Mouse (Mus musculus): Measurements from ENCODE around the gene Sema4b. TPM values are rescaled to one million over a fixed set of nuclear protein-coding genes. Genes with fewer than 3 reads are reported as not detected.

The Sema4b gene
- total and polyA plus RNA-seq, 2 experiments from 2014 or later: 11.7 to 17.5 TPM

GRCm38 (mm10) chr7:80246859-80247258 is 60.2 kb downstream of the Sema4b start:
- Histone ChIP-seq H3K9ac (replicated peaks; ENCODE audit: low read depth, low read length) (peak overlapping the region; percentile 65; the same call in 1 of the 2 replicates), H3K4me3 (ENCODE audit: low read depth, low read length) (peak overlapping the region; percentile 70), H3K27ac (ENCODE audit: low read depth) (peak overlapping the region; percentile 74), H3K36me3 (replicated peaks; ENCODE audit: control insufficient read depth, insufficient read depth, low read length) (no peaks in the 10 kb centered on the region), H3K4me1 (ENCODE audit: control insufficient read depth, insufficient read depth) (0 out of 2 replicates have a peak, but pooled peaks cover 3% of the 10 kb centered on the region), H3K27me3 (ENCODE audit: control insufficient read depth, insufficient read depth, low read length) (no peaks in the 10 kb centered on the region), H3K9me3 (replicated peaks; ENCODE audit: control insufficient read depth, low read length) (no peaks in the 10 kb centered on the region), H3K4me2 (ENCODE audit: low read depth, low read length) (peak overlapping the region; percentile 68)
- TF ChIP-seq CTCF (IDR thresholded peaks at IDR 0.05; ENCODE audit: low read depth) (no peak), EP300 (IDR thresholded peaks at IDR 0.05; ENCODE audit: low read depth) (no peak)
- 18% methylated on average over 7 of the region's 7 CpGs for WGBS
- no peak for ATAC-seq (ENCODE audit: insufficient read depth, low read depth)
- no peak for DNase-seq (ENCODE audit: low spot score)

- Histone ChIP-seq H3K4me3 (ENCODE audit: low read depth, low read length) (no peak overlapping the region), H3K9me3 (replicated peaks; ENCODE audit: control insufficient read depth, low read length) (no peaks in the 10 kb centered on the region), H3K36me3 (replicated peaks; ENCODE audit: control insufficient read depth, insufficient read depth, low read length) (no peaks in the 10 kb centered on the region), H3K4me1 (ENCODE audit: control insufficient read depth, insufficient read depth) (no peaks in the 10 kb centered on the region), H3K27ac (ENCODE audit: low read depth) (no peak overlapping the region), H3K27me3 (ENCODE audit: control insufficient read depth, insufficient read depth, low read length) (no peaks in the 10 kb centered on the region), H3K4me2 (ENCODE audit: low read depth, low read length) (no peak overlapping the region), H3K9ac (replicated peaks; ENCODE audit: low read depth, low read length) (no peak overlapping the region)
- no peak for ATAC-seq (ENCODE audit: insufficient read depth, low read depth)
- TF ChIP-seq CTCF (IDR thresholded peaks at IDR 0.05; ENCODE audit: low read depth) (no peak), EP300 (IDR thresholded peaks at IDR 0.05; ENCODE audit: low read depth) (no peak)
- 74% methylated on average over 7 of the region's 7 CpGs for WGBS
- DNase-seq (ENCODE audit: low spot score): no peak
Measured at GRCm38 (mm10) chr7:80252437-80252836, 65.8 kb downstream of the Sema4b start.

- H3K4me1 ChIP-seq (ENCODE audit: control insufficient read depth, insufficient read depth): no peaks in the 10 kb centered on the region
- H3K36me3 ChIP-seq (replicated peaks; ENCODE audit: control insufficient read depth, insufficient read depth, low read length): no peaks in the 10 kb centered on the region
- H3K27me3 ChIP-seq (ENCODE audit: control insufficient read depth, insufficient read depth, low read length): no peaks in the 10 kb centered on the region; the same call in 1 of the 2 replicates
- H3K9me3 ChIP-seq (replicated peaks; ENCODE audit: control insufficient read depth, low read length): no peaks in the 10 kb centered on the region
- no peak overlapping the region for H3K4me2 ChIP-seq (ENCODE audit: low read depth, low read length)
- no peak for DNase-seq (ENCODE audit: low spot score)
- 68% methylated on average over 11 of the region's 11 CpGs for WGBS
- TF ChIP-seq CTCF (IDR thresholded peaks at IDR 0.05; ENCODE audit: low read depth): no peak
- TF ChIP-seq EP300 (IDR thresholded peaks at IDR 0.05; ENCODE audit: low read depth): no peak
- H3K4me3 ChIP-seq (ENCODE audit: low read depth, low read length): no peak overlapping the region
- no peak overlapping the region for H3K27ac ChIP-seq (ENCODE audit: low read depth)
- ATAC-seq (ENCODE audit: insufficient read depth, low read depth): no peak
- no peak overlapping the region for H3K9ac ChIP-seq (replicated peaks; ENCODE audit: low read depth, low read length)
Measured at GRCm38 (mm10) chr7:80252886-80253285, 66.2 kb downstream of the Sema4b start.

GRCm38 (mm10) chr7:80255981-80256380 is 69.3 kb downstream of the Sema4b start:
- H3K4me2 ChIP-seq (ENCODE audit: low read depth, low read length): no peak overlapping the region
- peaks cover 5% of the 10 kb centered on the region for H3K27me3 ChIP-seq (ENCODE audit: control insufficient read depth, insufficient read depth, low read length)
- 65% methylated on average over 2 of the region's 2 CpGs for WGBS
- DNase-seq (ENCODE audit: low spot score) (no peak), ATAC-seq (ENCODE audit: insufficient read depth, low read depth) (no peak)
- H3K4me3 ChIP-seq (ENCODE audit: low read depth, low read length): no peak overlapping the region
- no peaks in the 10 kb centered on the region for H3K9me3 ChIP-seq (replicated peaks; ENCODE audit: control insufficient read depth, low read length)
- no peak overlapping the region for H3K9ac ChIP-seq (replicated peaks; ENCODE audit: low read depth, low read length)
- H3K4me1 ChIP-seq (ENCODE audit: control insufficient read depth, insufficient read depth): no peaks in the 10 kb centered on the region
- no peak for TF ChIP-seq EP300 (IDR thresholded peaks at IDR 0.05; ENCODE audit: low read depth)
- TF ChIP-seq CTCF (IDR thresholded peaks at IDR 0.05; ENCODE audit: low read depth): 0 out of 2 replicates have a peak, but pooled peaks have one; percentile 17
- no peak overlapping the region for H3K27ac ChIP-seq (ENCODE audit: low read depth)
- H3K36me3 ChIP-seq (replicated peaks; ENCODE audit: control insufficient read depth, insufficient read depth, low read length): no peaks in the 10 kb centered on the region

- Histone ChIP-seq H3K4me3 (ENCODE audit: low read depth, low read length) (no peak overlapping the region), H3K4me2 (ENCODE audit: low read depth, low read length) (no peak overlapping the region), H3K27ac (ENCODE audit: low read depth) (no peak overlapping the region), H3K4me1 (ENCODE audit: control insufficient read depth, insufficient read depth) (peaks cover 8% of the 10 kb centered on the region), H3K27me3 (ENCODE audit: control insufficient read depth, insufficient read depth, low read length) (peaks cover 5% of the 10 kb centered on the region), H3K9ac (replicated peaks; ENCODE audit: low read depth, low read length) (no peak overlapping the region), H3K36me3 (replicated peaks; ENCODE audit: control insufficient read depth, insufficient read depth, low read length) (no peaks in the 10 kb centered on the region), H3K9me3 (replicated peaks; ENCODE audit: control insufficient read depth, low read length) (no peaks in the 10 kb centered on the region)
- TF ChIP-seq CTCF (IDR thresholded peaks at IDR 0.05; ENCODE audit: low read depth) (no peak), EP300 (IDR thresholded peaks at IDR 0.05; ENCODE audit: low read depth) (no peak)
- WGBS: 47% methylated on average over 2 of the region's 2 CpGs
- no peak for DNase-seq (ENCODE audit: low spot score)
- no peak for ATAC-seq (ENCODE audit: insufficient read depth, low read depth)
Measured at GRCm38 (mm10) chr7:80257706-80258105, 71.1 kb downstream of the Sema4b start.

Measured in heart, postnatal 0 days (tissue).